Mouse (Mus musculus) cerebellum, adult 2 months (tissue): Measurements from ENCODE around the gene Zfp791.

ENCODE experiments used
- CTCF ChIP-seq: fragments of 200-500 bp; IDR thresholded peaks from 2 replicates; pipeline ENCODE4 v1.5.1; 2011; ENCODE audit warnings: low read depth, mild to moderate bottlenecking, control low read depth, low read length, moderate library complexity, borderline replicate concordance; ENCODE audit not compliant: insufficient read depth
- POLR2A ChIP-seq: fragments of 200-500 bp; IDR thresholded peaks from 2 replicates; pipeline ENCODE4 v1.6.1; 2011; ENCODE audit warnings: low read length, control low read depth, borderline replicate concordance; ENCODE audit not compliant: insufficient read depth

- TF ChIP-seq POLR2A, result peak; percentile 69; the same call in 1 of the 2 replicates
- no peak for TF ChIP-seq CTCF
Observed at GRCm38 (mm10) chr8:85071514-85072281, 51.2 kb downstream of the Zfp791 start, which contains the start of gene Dhps.
